Mouse (Mus musculus): ENCODE measurements around the gene Gm49339.

- TF ChIP-seq CTCF (IDR thresholded peaks at IDR 0.05; ENCODE audit: low read depth): no peak
- TF ChIP-seq EP300 (IDR thresholded peaks at IDR 0.05; ENCODE audit: low read depth): no peak
Observed at GRCm38 (mm10) chr10:51454365-51454764, 26.0 kb upstream of the Gm49339 start.
